Comparison of ENCODE assay signal across 8 mouse cellular contexts in genomic region chr13:103806210-103806851, GRCm38 (mm10). TPM values are rescaled to one million over a fixed set of nuclear protein-coding genes. Genes with fewer than 3 reads are reported as not detected.
DNase-seq lines count a peak whose midpoint lies in the region; ATAC-seq lines count a peak whose summit lies in the region.

No protein-coding gene starts in this region.

- ATAC-seq in erythroblast, adult 5-6 weeks (replicated peaks; ENCODE audit: low FRiP score, poor library complexity, severe bottlenecking), result no peak

- intact Hi-C loops in left cerebral cortex, postnatal 25 days (cut with DNase I), result loop anchor here (2.0 kb wide), 1 partner anchor 180 kb away; no protein-coding TSS in a partner anchor

- DNase-seq in ES-CJ7 (ENCODE audit: low read depth, low spot score) (peak; percentile 31), MN1 (ENCODE audit: low spot score) (no peak), adipocyte (ENCODE audit: low spot score) (no peak)
- peak; percentile 81 for DNase-seq in cerebellum, adult 11-12 months
- DNase-seq in frontal cortex, postnatal 36 days (ENCODE audit: low spot score in 2 of 2), result peak; percentile 48 to 79
- peak; percentile 65 to 90 for DNase-seq in left cerebral cortex, postnatal 25 days (ENCODE audit: low spot score in 2 of 2)
- DNase-seq in kidney, adult 9 months, result no peak

RNA-seq across cellular contexts. Expression of gene Srek1, which starts 31.9 kb away (rescaled TPM):
- 10 to 100 TPM; 61.4 to 76.9 TPM for total RNA-seq in left cerebral cortex, postnatal 25 days (2021)
- 9.2 and 10.0 TPM in 2 replicates for total RNA-seq in erythroblast, adult 5-6 weeks (2015; ENCODE audit: low replicate concordance)
- total RNA-seq in erythroblast, adult 5-6 weeks (2017; ENCODE audit: low replicate concordance), result 23.1 and 50.1 TPM in 2 replicates

Comparison
In these comparisons a context has a peak if more than half of its experiments do, and no peak if none do; other contexts are left out.
1. DNase-seq: peak in ES-CJ7 (single experiment), cerebellum, adult 11-12 months (single experiment), frontal cortex, postnatal 36 days (2 of 2) and left cerebral cortex, postnatal 25 days (2 of 2); none in MN1 (single experiment), kidney, adult 9 months (single experiment) and adipocyte (single experiment).